ENCODE assay signal across 7 mouse cellular contexts in genomic region chr19:55251383-55252124, GRCm38 (mm10). TPM values are rescaled to one million over a fixed set of nuclear protein-coding genes. Genes with fewer than 3 reads are reported as not detected.
DNase-seq lines count a peak whose midpoint lies in the region; ATAC-seq and TF ChIP-seq lines count a peak whose summit lies in the region.

Gene Acsl5, plus strand, starts transcription at chr19:55251938.

- H3K36me3 ChIP-seq in thymus, adult 2 months (ENCODE audit: control insufficient read depth, insufficient read depth, low read length): no peaks in the 10 kb centered on the region
- no peaks in the 10 kb centered on the region for H3K36me3 ChIP-seq in hindbrain, embryonic 16.5 days (ENCODE audit: control insufficient read depth, insufficient read depth, low read length)
- no peaks in the 10 kb centered on the region for H3K36me3 ChIP-seq in limb, embryonic 15.5 days
- no peaks in the 10 kb centered on the region for H3K36me3 ChIP-seq in stomach, postnatal 0 days (ENCODE audit: control insufficient read depth, insufficient read depth, low read length)

- no peak within 1 kb of the TSS; the same call in 1 of the 2 replicates for H3K4me2 ChIP-seq in hindbrain, embryonic 16.5 days (ENCODE audit: low read length)
- no peak within 1 kb of the TSS for H3K4me2 ChIP-seq in limb, embryonic 15.5 days
- no peak within 1 kb of the TSS for H3K4me2 ChIP-seq in stomach, postnatal 0 days (replicated peaks; ENCODE audit: low read depth)

- no peak within 1 kb of the TSS for H3K9ac ChIP-seq in hindbrain, embryonic 16.5 days (ENCODE audit: low read depth, low read length)
- no peak within 1 kb of the TSS for H3K9ac ChIP-seq in limb, embryonic 15.5 days
- no peak within 1 kb of the TSS for H3K9ac ChIP-seq in stomach, postnatal 0 days (ENCODE audit: low read length)

- no peaks in the 10 kb centered on the region for H3K27me3 ChIP-seq in thymus, adult 2 months (ENCODE audit: control insufficient read depth, insufficient read depth, low read length)
- H3K27me3 ChIP-seq in hindbrain, embryonic 16.5 days (replicated peaks; ENCODE audit: control insufficient read depth, insufficient read depth, low read length): no peaks in the 10 kb centered on the region
- H3K27me3 ChIP-seq in limb, embryonic 15.5 days: no peaks in the 10 kb centered on the region
- H3K27me3 ChIP-seq in stomach, postnatal 0 days (ENCODE audit: control insufficient read depth, insufficient read depth, low read length): no peaks in the 10 kb centered on the region

- no peak within 1 kb of the TSS for H3K27ac ChIP-seq in thymus, adult 2 months (ENCODE audit: control insufficient read depth, insufficient read depth, low read length)
- no peak within 1 kb of the TSS for H3K27ac ChIP-seq in hindbrain, embryonic 16.5 days (ENCODE audit: low read depth, low read length)
- H3K27ac ChIP-seq in limb, embryonic 15.5 days: no peak within 1 kb of the TSS
- no peak within 1 kb of the TSS for H3K27ac ChIP-seq in stomach, postnatal 0 days (replicated peaks)

- no peak for TF ChIP-seq POLR2A in thymus, adult 2 months (IDR thresholded peaks at IDR 0.05; ENCODE audit: control insufficient read depth, extremely low read depth, insufficient read depth, low read length, poor library complexity)

- no peak for TF ChIP-seq EP300 in stomach, postnatal 0 days (optimal IDR thresholded peaks at IDR 0.05)

- no peak for ATAC-seq in erythroblast, adult 5-6 weeks (replicated peaks; ENCODE audit: low FRiP score, poor library complexity, severe bottlenecking)
- no peak for ATAC-seq in hindbrain, embryonic 16.5 days
- no peak for ATAC-seq in limb, embryonic 15.5 days (ENCODE audit: insufficient number of reproducible peaks, low FRiP score, low TSS enrichment, low read depth)
- no peak for ATAC-seq in stomach, postnatal 0 days (ENCODE audit: low FRiP score, low TSS enrichment)

- WGBS in thymus, adult 2 months: 85% methylated on average over 9 of the region's 9 CpGs
- 93% methylated on average over 9 of the region's 9 CpGs for WGBS in hindbrain, embryonic 16.5 days
- 93% methylated on average over 9 of the region's 9 CpGs for WGBS in limb, embryonic 15.5 days
- WGBS in stomach, postnatal 0 days: 96% methylated on average over 9 of the region's 9 CpGs

- no peaks in the 10 kb centered on the region for H3K4me1 ChIP-seq in thymus, adult 2 months (replicated peaks; ENCODE audit: control insufficient read depth, insufficient read depth, low read length)
- H3K4me1 ChIP-seq in hindbrain, embryonic 16.5 days (ENCODE audit: control insufficient read depth, insufficient read depth, low read depth, low read length): peaks cover 10% of the 10 kb centered on the region
- H3K4me1 ChIP-seq in limb, embryonic 15.5 days: peaks cover 11% of the 10 kb centered on the region; the same call in 1 of the 2 replicates
- no peaks in the 10 kb centered on the region for H3K4me1 ChIP-seq in stomach, postnatal 0 days (replicated peaks; ENCODE audit: control insufficient read depth, insufficient read depth)

- no peak for TF ChIP-seq CTCF in thymus, adult 2 months (IDR thresholded peaks at IDR 0.05; ENCODE audit: borderline replicate concordance, control insufficient read depth, extremely low read depth, insufficient read depth, low read length, poor library complexity)
- no peak for TF ChIP-seq CTCF in stomach, postnatal 0 days (IDR thresholded peaks at IDR 0.05; ENCODE audit: low read depth)

- no peaks in the 10 kb centered on the region for H3K9me3 ChIP-seq in hindbrain, embryonic 16.5 days (ENCODE audit: control insufficient read depth, low read length)
- H3K9me3 ChIP-seq in limb, embryonic 15.5 days: no peaks in the 10 kb centered on the region
- no peaks in the 10 kb centered on the region for H3K9me3 ChIP-seq in stomach, postnatal 0 days (ENCODE audit: control insufficient read depth, low read length)

- DNase-seq in thymus, adult 2 months: no peak
- no peak for DNase-seq in thymus, postnatal 10 days (ENCODE audit: low spot score in 2 of 2)
- DNase-seq in stomach, postnatal 0 days (ENCODE audit: low spot score): no peak
- no peak for DNase-seq in spleen, postnatal 14 days (ENCODE audit: low spot score in 2 of 2)

- H3K4me3 ChIP-seq in thymus, adult 2 months (ENCODE audit: control insufficient read depth, insufficient read depth, low read length): no peak within 1 kb of the TSS
- no peak within 1 kb of the TSS for H3K4me3 ChIP-seq in hindbrain, embryonic 16.5 days (ENCODE audit: low read length)
- no peak within 1 kb of the TSS for H3K4me3 ChIP-seq in limb, embryonic 15.5 days
- no peak within 1 kb of the TSS for H3K4me3 ChIP-seq in stomach, postnatal 0 days (ENCODE audit: low read depth, low read length)

RNA-seq across cellular contexts. Expression of gene Acsl5, which starts in this region (rescaled TPM):
- 20.9 and 21.1 TPM in 2 replicates for polyA plus RNA-seq in thymus, adult 2 months (2012; rRNA removed)
- 39.6 and 74.4 TPM in 2 replicates for total RNA-seq in erythroblast, adult 5-6 weeks (2015; ENCODE audit: low replicate concordance)
- 27.5 and 31.5 TPM in 2 replicates for total RNA-seq in erythroblast, adult 5-6 weeks (2017; ENCODE audit: low replicate concordance)
- 19.7 and 20.1 TPM in 2 replicates for polyA plus RNA-seq in hindbrain, embryonic 16.5 days (2015; fragmentation: Nextera tagmentation; extraction: Ambion mirVana)
- 49.4 and 55.1 TPM in 2 replicates for polyA plus RNA-seq in limb, embryonic 15.5 days (2015; fragmentation: Nextera tagmentation; extraction: Ambion mirVana)
- 62.7 and 63.2 TPM in 2 replicates for polyA plus RNA-seq in stomach, postnatal 0 days (2015; fragmentation: Nextera tagmentation; extraction: Ambion mirVana)
